Mouse (Mus musculus) midbrain, embryonic 12.5 days (tissue): Measurements from ENCODE around the gene Wscd2. TPM values are rescaled to one million over a fixed set of nuclear protein-coding genes. Genes with fewer than 3 reads are reported as not detected.

ENCODE experiments used
- ATAC-seq: fragments of 200-750 bp; cut with Nextera tagmentation; 2 replicates; pipeline ENCODE4 v1.8.0; 2017; ENCODE audit warnings: low read depth, moderate TSS enrichment, moderate library complexity; ENCODE audit not compliant: low FRiP score
- H3K27ac ChIP-seq: fragments of 300-500 bp; sonication (generic); replicated peaks from 2 replicates; pipeline ENCODE4 v1.5.1; 2016; ENCODE audit warnings: mild to moderate bottlenecking
- H3K27me3 ChIP-seq: fragments of 300-500 bp; sonication (generic); 2 replicates; pipeline ENCODE4 v1.6.1; 2016; ENCODE audit warnings: mild to moderate bottlenecking
- H3K36me3 ChIP-seq: fragments of 300-500 bp; sonication (generic); 2 replicates; pipeline ENCODE4 v1.6.1; 2016
- H3K4me1 ChIP-seq: fragments of 300-500 bp; sonication (generic); 2 replicates; pipeline ENCODE4 v1.6.1; 2016
- H3K4me2 ChIP-seq: fragments of 300-500 bp; sonication (generic); replicated peaks from 2 replicates; pipeline ENCODE4 v1.6.1; 2016; ENCODE audit warnings: mild to moderate bottlenecking, moderate library complexity
- H3K4me3 ChIP-seq: fragments of 300-500 bp; sonication (generic); 2 replicates; pipeline ENCODE4 v1.5.1; 2016; ENCODE audit warnings: mild to moderate bottlenecking
- H3K9ac ChIP-seq: fragments of 300-500 bp; sonication (generic); replicated peaks from 2 replicates; pipeline ENCODE4 v1.6.1; 2016; ENCODE audit warnings: mild to moderate bottlenecking, moderate library complexity
- H3K9me3 ChIP-seq: fragments of 300-500 bp; sonication (generic); 2 replicates; pipeline ENCODE4 v1.6.1; 2016; ENCODE audit warnings: mild to moderate bottlenecking
- WGBS: fragments of 180-500 bp; shearing (Covaris S2); methylation state at CpG from one replicate; pipeline ENCODE4 v1.1.7; 2016; 5-methylcytosine and 5-hydroxymethylcytosine counted together
- polyA plus RNA-seq: library from polyadenylated mRNA; unstranded; fragments of >200 nt; fragmentation: Nextera tagmentation; extraction: Ambion mirVana; gene quantifications from 2 replicates; pipeline ENCODE4 v1.2.1, GENCODE M21; 2016

Wscd2 gene
- polyA plus RNA-seq, 1 experiment from 2014 or later = 14.2 TPM

GRCm38 (mm10) chr5:113464731-113465130 lies 25.4 kb upstream of the Wscd2 start:
- peaks cover 48% of the 10 kb centered on the region for H3K4me1 ChIP-seq
- H3K27me3 ChIP-seq = peaks cover 36% of the 10 kb centered on the region
- 83% methylated on average over 6 of the region's 6 CpGs for WGBS

GRCm38 (mm10) chr5:113466536-113466935 lies 23.6 kb upstream of the Wscd2 start:
- no peak for ATAC-seq
- Histone ChIP-seq H3K4me1 (peaks cover 42% of the 10 kb centered on the region), H3K4me3 (no peak overlapping the region), H3K9me3 (no peaks in the 10 kb centered on the region), H3K27me3 (peaks cover 36% of the 10 kb centered on the region), H3K9ac (no peak overlapping the region), H3K27ac (0 out of 2 replicates have a peak overlapping the region, but pooled peaks have one; percentile 17), H3K4me2 (no peak overlapping the region), H3K36me3 (no peaks in the 10 kb centered on the region)
- 17% methylated on average over 6 of the region's 6 CpGs for WGBS

More at GRCm38 (mm10) chr5:113464731-113465130, 25.4 kb upstream of the Wscd2 start:
- no peak overlapping the region for H3K4me2 ChIP-seq
- no peak overlapping the region for H3K27ac ChIP-seq
- H3K9ac ChIP-seq = no peak overlapping the region
- no peaks in the 10 kb centered on the region for H3K36me3 ChIP-seq
- H3K4me3 ChIP-seq = no peak overlapping the region
- H3K9me3 ChIP-seq = no peaks in the 10 kb centered on the region
- no peak for ATAC-seq

GRCm38 (mm10) chr5:113467072-113467471 lies 23.1 kb upstream of the Wscd2 start:
- WGBS = 12% methylated on average over 4 of the region's 4 CpGs
- Histone ChIP-seq H3K4me2 (peak overlapping the region; percentile 25; the same call in 1 of the 2 replicates), H3K36me3 (no peaks in the 10 kb centered on the region), H3K4me1 (peaks cover 36% of the 10 kb centered on the region), H3K27ac (peak overlapping the region; percentile 17), H3K4me3 (no peak overlapping the region), H3K9me3 (no peaks in the 10 kb centered on the region), H3K27me3 (peaks cover 34% of the 10 kb centered on the region), H3K9ac (no peak overlapping the region)
- no peak for ATAC-seq

GRCm38 (mm10) chr5:113467765-113468164 lies 22.4 kb upstream of the Wscd2 start:
- H3K27me3 ChIP-seq = peaks cover 27% of the 10 kb centered on the region
- H3K4me2 ChIP-seq = peak overlapping the region; percentile 25
- WGBS = 1% methylated on average over 8 of the region's 8 CpGs
- H3K27ac ChIP-seq = peak overlapping the region; percentile 17
- no peaks in the 10 kb centered on the region for H3K9me3 ChIP-seq
- peaks cover 36% of the 10 kb centered on the region for H3K4me1 ChIP-seq
- ATAC-seq = no peak
- H3K4me3 ChIP-seq = no peak overlapping the region
- 0 out of 2 replicates have a peak overlapping the region, but pooled peaks have one; percentile 6 for H3K9ac ChIP-seq
- no peaks in the 10 kb centered on the region for H3K36me3 ChIP-seq

- no peaks in the 10 kb centered on the region for H3K36me3 ChIP-seq
- no peak overlapping the region for H3K27ac ChIP-seq
- peaks cover 18% of the 10 kb centered on the region for H3K27me3 ChIP-seq
- H3K4me3 ChIP-seq = no peak overlapping the region
- no peaks in the 10 kb centered on the region for H3K9me3 ChIP-seq
- ATAC-seq = no peak
- peaks cover 36% of the 10 kb centered on the region for H3K4me1 ChIP-seq
- no peak overlapping the region for H3K9ac ChIP-seq
- 53% methylated on average over 5 of the region's 5 CpGs for WGBS
- no peak overlapping the region for H3K4me2 ChIP-seq
These were observed 21.5 kb upstream of the Wscd2 start for GRCm38 (mm10) chr5:113468625-113469024.

- no peak overlapping the region for H3K4me3 ChIP-seq
- no peak overlapping the region for H3K4me2 ChIP-seq
- ATAC-seq = no peak
- no peaks in the 10 kb centered on the region for H3K9me3 ChIP-seq
- H3K27ac ChIP-seq = no peak overlapping the region
- 93% methylated on average over 5 of the region's 5 CpGs for WGBS
- peaks cover 36% of the 10 kb centered on the region for H3K4me1 ChIP-seq
- H3K27me3 ChIP-seq = peaks cover 16% of the 10 kb centered on the region
- no peak overlapping the region for H3K9ac ChIP-seq
- H3K36me3 ChIP-seq = no peaks in the 10 kb centered on the region
These were observed 20.9 kb upstream of the Wscd2 start for GRCm38 (mm10) chr5:113469231-113469630.

- H3K27me3 ChIP-seq = peaks cover 15% of the 10 kb centered on the region
- H3K4me3 ChIP-seq = no peak overlapping the region
- 88% methylated on average over 5 of the region's 5 CpGs for WGBS
- H3K36me3 ChIP-seq = no peaks in the 10 kb centered on the region
- H3K4me1 ChIP-seq = peaks cover 40% of the 10 kb centered on the region
- no peaks in the 10 kb centered on the region for H3K9me3 ChIP-seq
- no peak overlapping the region for H3K9ac ChIP-seq
- ATAC-seq = no peak
- H3K27ac ChIP-seq = no peak overlapping the region
- H3K4me2 ChIP-seq = no peak overlapping the region
These were observed 20.3 kb upstream of the Wscd2 start for GRCm38 (mm10) chr5:113469826-113470225.

- H3K27me3 ChIP-seq = peaks cover 9% of the 10 kb centered on the region; the same call in 1 of the 2 replicates
- no peak overlapping the region for H3K27ac ChIP-seq
- no peak overlapping the region for H3K4me3 ChIP-seq
- no peaks in the 10 kb centered on the region for H3K36me3 ChIP-seq
- 45% methylated on average over 4 of the region's 4 CpGs for WGBS
- no peaks in the 10 kb centered on the region for H3K9me3 ChIP-seq
- H3K9ac ChIP-seq = no peak overlapping the region
- no peak overlapping the region for H3K4me2 ChIP-seq
- ATAC-seq = no peak
- peaks cover 35% of the 10 kb centered on the region for H3K4me1 ChIP-seq
These were observed 18.7 kb upstream of the Wscd2 start for GRCm38 (mm10) chr5:113471417-113471816.

- H3K9me3 ChIP-seq = no peaks in the 10 kb centered on the region
- H3K4me1 ChIP-seq = peaks cover 30% of the 10 kb centered on the region
- peaks cover 9% of the 10 kb centered on the region; the same call in 1 of the 2 replicates for H3K27me3 ChIP-seq
- no peak for ATAC-seq
- 58% methylated on average over 7 of the region's 7 CpGs for WGBS
- H3K4me2 ChIP-seq = no peak overlapping the region
- H3K9ac ChIP-seq = no peak overlapping the region
- no peak overlapping the region for H3K4me3 ChIP-seq
- H3K27ac ChIP-seq = no peak overlapping the region
- no peaks in the 10 kb centered on the region for H3K36me3 ChIP-seq
These were observed 17.8 kb upstream of the Wscd2 start for GRCm38 (mm10) chr5:113472339-113472738.

GRCm38 (mm10) chr5:113476816-113477215 lies 13.3 kb upstream of the Wscd2 start:
- 27% methylated on average over 6 of the region's 6 CpGs for WGBS
- H3K4me3 ChIP-seq = no peak overlapping the region
- no peaks in the 10 kb centered on the region for H3K36me3 ChIP-seq
- no peaks in the 10 kb centered on the region for H3K9me3 ChIP-seq
- no peaks in the 10 kb centered on the region for H3K27me3 ChIP-seq
- H3K9ac ChIP-seq = no peak overlapping the region
- no peak overlapping the region for H3K27ac ChIP-seq
- ATAC-seq = no peak
- H3K4me1 ChIP-seq = peaks cover 18% of the 10 kb centered on the region
- H3K4me2 ChIP-seq = no peak overlapping the region

GRCm38 (mm10) chr5:113479075-113479474 lies 11.1 kb upstream of the Wscd2 start:
- H3K4me1 ChIP-seq = peaks cover 13% of the 10 kb centered on the region
- no peak overlapping the region for H3K9ac ChIP-seq
- no peaks in the 10 kb centered on the region for H3K27me3 ChIP-seq
- 50% methylated on average over 5 of the region's 5 CpGs for WGBS
- no peak for ATAC-seq
- H3K27ac ChIP-seq = peak overlapping the region; percentile 60
- no peak overlapping the region for H3K4me2 ChIP-seq
- no peak overlapping the region for H3K4me3 ChIP-seq
- no peaks in the 10 kb centered on the region for H3K36me3 ChIP-seq
- no peaks in the 10 kb centered on the region for H3K9me3 ChIP-seq

GRCm38 (mm10) chr5:113480451-113480850 lies 9.7 kb upstream of the Wscd2 start:
- no peak overlapping the region for H3K4me3 ChIP-seq
- no peak overlapping the region for H3K9ac ChIP-seq
- 41% methylated on average over 5 of the region's 5 CpGs for WGBS
- H3K27me3 ChIP-seq = no peaks in the 10 kb centered on the region
- no peak overlapping the region for H3K4me2 ChIP-seq
- 0 out of 2 replicates have a peak overlapping the region, but pooled peaks have one; percentile 6 for H3K27ac ChIP-seq
- no peak for ATAC-seq
- H3K36me3 ChIP-seq = no peaks in the 10 kb centered on the region
- peaks cover 9% of the 10 kb centered on the region for H3K4me1 ChIP-seq
- H3K9me3 ChIP-seq = no peaks in the 10 kb centered on the region

- Histone ChIP-seq H3K27ac (no peak overlapping the region), H3K4me1 (peaks cover under 1% of the 10 kb centered on the region), H3K27me3 (peaks cover 12% of the 10 kb centered on the region), H3K4me2 (no peak overlapping the region), H3K36me3 (no peaks in the 10 kb centered on the region), H3K9ac (no peak overlapping the region), H3K9me3 (no peaks in the 10 kb centered on the region), H3K4me3 (no peak overlapping the region)
- 78% methylated on average over 11 of the region's 11 CpGs for WGBS
- ATAC-seq = no peak
These were observed 4.5 kb upstream of the Wscd2 start for GRCm38 (mm10) chr5:113485584-113486162.
